Mouse (Mus musculus) kidney, adult 11 months (tissue): Measurements from ENCODE around the gene Nudcd3.
A peak's percentile ranks its signal among the peaks of the same experiment; 100 is the strongest.

Experiments used
- DNase-seq: peaks from one replicate; pipeline ENCODE4 v3.0.0; 2022

Nudcd3 gene

DNA sequence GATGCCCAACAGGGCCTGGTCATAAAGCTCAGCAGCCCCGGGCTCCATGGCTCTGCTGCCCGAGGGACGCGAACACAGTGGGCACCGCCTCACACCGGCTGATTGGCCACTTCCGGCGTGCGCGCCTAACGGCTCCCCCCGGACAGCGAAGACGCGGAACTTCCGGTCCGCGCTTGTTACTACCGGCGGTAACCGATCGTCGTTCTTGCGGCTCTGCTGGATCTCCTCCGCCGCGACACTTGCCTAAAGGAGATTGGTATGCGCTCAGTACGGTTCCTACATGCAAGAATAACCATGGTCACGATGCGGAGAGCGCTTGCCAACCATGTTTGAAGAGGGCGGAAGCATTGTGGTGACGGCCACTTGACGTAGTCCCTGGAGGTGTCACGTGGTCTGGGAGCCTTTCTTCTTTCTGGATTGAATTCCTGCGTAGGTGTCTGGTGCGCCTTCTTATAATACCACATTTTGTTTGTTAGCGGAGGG is at the start of gene Nudcd3:
Gene Nudcd3, minus strand, starts transcription at position 329 of the 483 bp plus-strand sequence.
- DNase-seq: peak; percentile 87

DNA sequence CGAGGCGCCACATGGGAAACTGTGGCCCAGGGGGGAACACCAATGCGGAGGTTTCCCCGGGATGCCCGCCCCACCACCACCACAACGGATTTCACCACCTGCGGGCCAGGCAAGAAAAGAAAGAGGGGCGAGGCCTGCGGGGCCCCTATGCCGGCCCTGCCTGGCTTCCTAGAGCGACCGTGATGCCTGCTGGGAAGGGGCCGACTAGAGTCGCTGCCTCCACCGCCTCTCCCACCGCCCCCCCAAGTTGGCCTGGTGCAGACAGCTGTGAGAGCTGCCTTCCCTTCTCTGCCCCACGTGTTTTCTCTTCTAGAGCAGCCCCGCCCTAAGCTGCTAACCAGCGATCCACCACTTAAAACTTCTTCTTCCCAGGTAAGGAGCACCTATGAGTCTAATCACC is 44.5 kb upstream of the Nudcd3 start:
- no peak for DNase-seq

DNA sequence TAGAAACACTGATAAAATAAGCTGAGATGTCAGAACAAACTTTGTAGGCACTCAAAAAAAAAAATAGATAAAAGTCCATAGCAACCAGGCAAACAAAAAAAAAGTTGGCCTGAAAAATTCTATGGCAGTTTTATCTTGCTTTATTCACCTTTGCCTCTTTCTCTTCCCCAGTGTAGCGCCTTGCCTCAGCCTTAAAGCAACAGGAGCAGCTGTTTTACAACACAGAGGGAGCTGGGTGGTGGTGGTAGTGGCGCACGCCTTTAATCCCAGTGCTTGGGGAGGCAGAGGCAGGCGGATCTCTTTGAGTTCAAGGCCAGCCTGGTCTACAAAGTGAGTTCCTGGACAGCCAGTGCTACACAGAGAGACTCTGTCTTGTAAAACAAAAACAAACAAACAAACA is 32.8 kb upstream of the Nudcd3 start:
- no peak for DNase-seq

DNA sequence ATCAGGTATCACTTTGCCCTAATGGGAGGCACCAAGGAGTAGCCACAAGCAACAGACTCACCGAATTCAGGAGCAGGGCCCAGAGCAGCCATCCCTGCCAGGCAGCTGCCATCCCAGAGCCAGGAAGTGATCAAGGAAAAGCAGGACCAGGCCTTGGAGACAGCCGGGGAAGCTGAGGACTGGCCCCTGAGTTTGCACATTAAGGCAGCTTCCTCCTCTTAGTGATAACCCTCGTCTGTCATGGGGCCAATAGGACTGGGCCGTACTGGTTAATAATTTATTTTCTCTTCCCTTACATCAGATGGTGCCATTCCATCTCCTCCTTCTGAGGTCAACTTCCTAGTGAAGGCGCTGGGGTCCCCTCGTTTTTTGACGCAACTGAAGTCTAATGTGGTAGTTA is 29.8 kb upstream of the Nudcd3 start, which contains the start of gene Npc1l1:
Gene Npc1l1, minus strand, starts transcription at position 132 of the 400 bp plus-strand sequence.
- DNase-seq: no peak

DNA sequence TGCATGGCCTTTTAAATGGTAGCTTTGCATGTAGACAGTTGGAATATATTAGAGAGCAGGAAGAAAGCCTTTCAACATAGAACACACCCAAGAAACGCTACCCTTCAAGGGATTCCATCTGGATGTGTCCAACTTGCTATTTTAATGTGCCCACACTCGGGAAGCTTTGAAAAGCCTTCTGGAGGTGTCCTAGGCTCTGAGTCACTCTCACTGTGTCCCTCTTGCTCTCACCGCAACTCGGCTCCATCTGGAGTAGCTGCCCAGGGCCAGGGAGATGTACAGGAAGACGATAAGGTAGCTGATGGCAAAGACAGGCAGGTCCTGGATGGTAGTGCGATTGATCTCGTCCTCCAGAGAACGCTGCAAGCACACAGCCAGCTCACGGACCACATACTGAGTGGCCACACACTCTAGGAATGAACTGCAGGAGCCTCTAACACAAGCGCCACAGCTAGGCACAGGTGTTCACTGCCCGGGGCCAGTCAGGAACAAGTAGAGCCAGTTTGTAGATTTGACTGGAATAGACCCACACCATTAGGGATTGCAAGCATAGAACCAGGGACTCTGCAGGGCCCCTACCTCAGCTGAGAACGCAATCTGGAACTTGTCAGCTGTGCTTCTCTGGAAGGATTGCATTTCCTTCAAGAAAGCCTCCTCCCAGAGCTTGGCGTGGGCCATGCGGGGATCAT is 24.5 kb upstream of the Nudcd3 start:
- peak; percentile 9 for DNase-seq

DNA sequence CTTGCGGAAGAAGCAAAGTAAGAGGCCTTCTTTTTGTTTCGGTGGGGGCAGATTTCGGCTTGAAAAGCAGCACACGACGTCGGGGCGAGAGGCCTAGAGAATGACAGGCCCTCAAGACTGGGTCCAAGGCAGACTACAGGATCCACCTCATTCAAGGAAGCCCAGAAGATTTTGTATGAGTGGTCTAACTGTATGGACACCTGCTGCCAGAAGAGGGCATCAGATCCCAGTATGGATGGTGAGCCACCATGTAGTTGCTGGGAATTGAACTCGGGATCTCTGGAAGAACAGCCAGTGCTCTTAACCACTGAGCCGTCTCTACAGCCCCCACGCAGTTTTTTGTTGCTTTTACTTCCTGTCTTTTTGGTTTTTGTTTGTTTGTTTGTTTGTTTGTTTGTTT is 22.0 kb upstream of the Nudcd3 start:
- no peak for DNase-seq

DNA sequence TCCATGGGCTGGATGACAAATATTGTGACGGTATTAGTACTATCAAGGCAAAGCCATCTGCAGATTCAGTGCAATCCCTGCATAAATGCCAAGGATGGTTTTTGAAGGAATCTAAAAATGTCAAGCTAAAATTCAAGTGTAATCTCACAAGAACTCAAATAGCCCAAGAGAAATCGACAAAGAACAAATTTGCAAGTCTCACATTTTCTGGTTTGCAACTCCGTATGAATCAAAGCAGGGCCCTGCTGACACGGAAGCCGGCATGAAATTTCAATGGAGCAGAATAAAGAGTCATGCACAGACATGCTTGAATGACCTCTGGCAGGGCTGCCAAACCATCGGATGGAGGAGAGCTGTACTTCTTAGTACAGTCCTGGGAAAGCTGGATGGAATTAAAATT is 19.8 kb upstream of the Nudcd3 start:
- DNase-seq: no peak

DNA sequence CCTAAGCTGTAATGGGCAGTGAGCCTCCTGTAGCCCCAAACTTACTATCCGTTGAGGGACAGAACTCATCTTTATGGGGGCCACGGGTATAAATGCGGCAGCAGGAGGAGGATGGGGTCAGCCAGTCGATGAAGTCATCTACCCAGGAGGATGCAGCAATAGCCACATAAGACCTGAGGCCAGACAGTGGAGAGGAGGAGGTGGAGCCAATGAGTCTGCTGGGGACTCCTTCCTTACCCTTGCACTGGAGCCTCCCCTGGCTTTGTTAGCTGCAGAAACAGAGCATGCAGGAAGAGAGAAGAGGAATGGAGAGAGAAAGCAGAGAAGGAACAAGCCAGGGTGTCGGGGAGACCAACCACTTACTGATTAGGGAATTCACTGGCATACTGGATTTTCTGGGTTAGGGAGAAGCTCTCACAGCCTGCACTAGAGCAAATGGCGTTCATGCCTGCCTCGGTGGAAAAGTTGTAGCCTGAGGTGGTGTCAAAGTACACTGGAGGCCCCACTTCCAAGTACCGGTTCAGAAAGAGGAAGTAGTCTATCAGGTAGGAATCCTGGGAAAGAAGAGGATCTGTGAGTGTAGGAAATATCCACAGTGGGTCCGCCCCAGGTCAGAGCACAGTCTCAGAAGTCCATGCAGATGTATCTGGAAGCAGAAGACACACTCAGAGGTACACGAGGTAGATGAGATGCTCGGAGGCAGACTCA is 18.1 kb upstream of the Nudcd3 start:
- no peak for DNase-seq

DNA sequence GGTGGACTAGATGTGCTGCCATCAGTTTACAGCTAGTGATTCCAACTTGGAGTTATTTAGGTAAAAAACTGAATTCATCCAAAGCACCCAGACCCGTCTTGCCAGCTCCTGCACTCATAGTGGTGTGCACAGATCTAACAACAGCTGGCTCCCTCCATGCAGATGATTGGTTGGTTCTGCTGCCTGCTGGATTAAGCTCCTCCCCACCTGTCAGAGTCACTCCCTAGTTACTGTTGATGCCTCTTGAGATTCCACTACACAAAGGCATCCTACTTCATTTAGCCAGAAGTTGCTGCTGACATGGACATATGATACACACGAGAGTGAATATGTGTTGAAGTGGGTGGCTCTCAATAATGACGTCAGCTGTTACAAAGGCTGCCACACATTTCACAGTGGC is 16.6 kb upstream of the Nudcd3 start:
- DNase-seq: no peak

DNA sequence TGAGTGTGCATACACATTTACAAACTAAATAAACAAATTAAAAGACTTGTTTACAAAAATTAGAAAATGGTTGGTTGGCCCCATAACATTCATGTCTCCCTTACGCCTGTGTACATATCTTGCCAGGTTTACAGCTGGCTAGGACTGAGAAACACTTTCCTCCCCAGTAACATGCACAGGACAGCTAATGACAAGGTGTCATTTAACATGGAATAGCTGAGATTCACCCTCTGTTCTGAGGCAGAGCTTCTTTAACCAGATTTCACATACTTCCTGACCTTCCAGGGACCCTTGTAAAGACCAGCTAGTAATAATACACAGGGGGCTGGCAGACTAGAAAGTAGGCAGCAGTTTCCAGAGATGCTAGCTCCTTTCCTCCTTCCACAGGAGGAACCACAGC is 7.9 kb upstream of the Nudcd3 start:
- DNase-seq: no peak

DNA sequence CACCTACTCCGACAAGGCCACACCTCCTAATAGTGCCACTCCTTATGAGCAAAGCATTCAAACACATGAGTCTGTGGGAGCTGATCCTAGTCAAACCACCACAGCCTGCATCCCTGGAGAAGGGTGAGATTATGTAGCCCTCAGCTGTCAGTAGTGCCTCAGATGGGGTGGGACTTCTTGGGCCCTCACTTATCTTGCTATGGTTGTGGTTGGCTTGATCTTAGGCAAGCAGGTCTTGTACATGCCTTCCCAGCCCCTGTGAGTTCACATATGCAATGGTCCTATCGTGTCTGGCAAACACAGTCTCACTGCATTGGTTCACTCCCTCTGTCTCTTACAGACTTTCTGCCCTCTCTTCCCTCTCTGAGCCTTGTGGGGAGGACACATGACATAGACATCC is 6.9 kb upstream of the Nudcd3 start:
- no peak for DNase-seq

DNA sequence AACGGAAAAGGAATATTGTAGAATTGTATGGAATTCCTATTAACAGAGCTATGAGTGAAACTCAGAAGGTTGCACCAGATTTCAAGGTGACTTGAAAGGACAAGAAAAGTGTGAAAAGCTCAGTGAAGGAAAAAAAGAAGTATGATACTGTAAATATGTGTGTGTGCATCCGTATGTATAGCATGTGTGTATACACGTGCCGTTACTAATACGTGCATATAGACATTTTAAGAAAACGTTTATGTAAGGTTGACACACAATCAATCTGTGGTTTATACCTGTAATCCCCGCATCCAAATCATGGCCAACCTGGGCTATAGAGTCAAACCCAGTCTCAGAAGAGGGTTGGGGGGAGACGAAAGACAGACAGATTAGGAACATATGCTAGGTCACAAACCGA is 355 bp upstream of the Nudcd3 start:
- no peak for DNase-seq

DNA sequence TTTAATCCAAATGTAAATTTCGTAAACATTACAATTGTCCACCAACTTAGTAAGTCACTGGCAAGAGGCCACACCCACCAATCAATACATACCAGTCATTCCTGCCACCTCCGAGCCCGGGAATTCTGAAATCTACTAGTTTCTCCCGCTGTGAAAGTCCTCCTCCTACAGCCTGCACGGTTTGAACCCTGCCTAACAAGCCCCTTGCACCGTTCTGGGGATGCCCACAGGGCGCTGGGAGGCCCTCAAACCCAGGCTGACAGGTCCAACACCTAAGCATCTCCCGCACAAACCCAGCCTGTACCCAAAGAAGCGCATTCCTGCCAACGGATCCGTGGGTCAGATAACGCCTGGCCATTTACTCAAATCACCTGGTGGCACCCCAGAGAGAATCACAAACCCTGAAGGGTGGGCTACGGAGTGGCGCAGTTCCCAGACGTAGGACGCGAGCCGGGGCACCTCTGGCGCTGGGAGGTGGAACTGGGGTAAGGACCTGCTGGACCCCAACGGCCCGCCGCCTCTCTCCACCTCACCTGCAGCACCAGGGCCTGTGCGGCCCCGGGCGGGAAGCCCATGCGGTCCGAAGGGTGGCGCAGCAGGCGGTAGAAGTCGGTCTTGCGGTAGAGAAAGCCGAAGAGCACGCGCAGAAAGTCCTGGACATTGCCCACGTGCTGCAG is 667 bp downstream of the Nudcd3 start, which contains the start of gene A730071L15Rik:
Gene A730071L15Rik, plus strand, starts transcription at position 620 of the 677 bp plus-strand sequence.
- DNase-seq: no peak

DNA sequence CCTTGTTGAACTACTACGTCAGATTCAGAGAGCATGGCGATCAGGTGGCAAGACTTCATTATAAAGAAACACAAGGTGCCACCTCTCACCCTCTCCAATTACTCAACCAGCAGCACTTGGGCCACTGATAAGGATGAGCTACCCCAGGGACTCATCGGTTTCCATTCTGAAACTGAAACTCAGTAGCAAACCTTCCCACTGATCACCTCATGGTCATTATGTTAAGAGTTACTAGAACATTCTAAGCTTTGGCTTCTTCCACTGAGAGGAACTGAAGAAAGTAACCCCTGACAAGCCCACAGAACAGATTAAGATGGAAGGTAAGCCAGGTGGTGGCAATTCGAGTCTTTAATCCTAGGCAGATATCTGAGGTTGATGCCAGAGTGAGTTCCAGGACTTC is 1.8 kb downstream of the Nudcd3 start:
- no peak for DNase-seq

DNA sequence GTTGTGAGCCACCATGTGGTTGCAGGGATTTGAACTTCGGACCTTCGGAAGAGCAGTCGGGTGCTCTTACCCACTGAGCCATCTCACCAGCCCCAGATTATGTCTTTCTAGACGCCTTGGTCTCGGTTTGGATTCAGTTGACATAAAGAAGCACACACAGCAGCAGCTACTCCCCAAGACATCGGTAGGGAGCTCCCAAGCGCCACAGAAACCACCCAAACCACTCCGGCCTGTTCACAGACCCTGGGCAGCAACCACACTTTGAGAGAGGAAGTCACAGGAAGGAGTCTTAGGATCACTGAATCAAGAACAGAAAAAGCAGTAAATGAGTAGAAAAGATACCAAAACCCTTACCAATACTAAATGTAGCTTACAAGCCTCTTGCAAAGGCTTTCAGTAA is 3.4 kb downstream of the Nudcd3 start:
- DNase-seq: no peak

DNA sequence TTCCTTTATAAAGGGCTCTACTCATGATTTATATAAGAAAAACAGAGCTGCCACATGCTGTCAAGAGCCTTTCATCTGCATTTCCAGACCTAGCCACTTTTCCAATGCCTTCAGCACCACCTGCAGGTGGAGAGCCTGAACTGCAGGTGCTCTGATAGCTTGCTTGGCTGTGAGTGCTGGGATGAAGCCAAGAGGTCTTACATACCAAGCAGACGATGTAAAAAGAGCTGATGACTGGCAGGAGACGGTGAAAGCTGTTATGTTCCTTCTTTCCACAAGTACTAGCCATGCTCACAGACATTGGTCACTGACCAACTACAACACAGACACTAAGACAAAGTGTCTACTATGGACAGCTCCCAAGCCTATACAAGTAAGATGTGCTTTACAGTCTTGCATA is 12.3 kb downstream of the Nudcd3 start:
- DNase-seq: peak; percentile 85

DNA sequence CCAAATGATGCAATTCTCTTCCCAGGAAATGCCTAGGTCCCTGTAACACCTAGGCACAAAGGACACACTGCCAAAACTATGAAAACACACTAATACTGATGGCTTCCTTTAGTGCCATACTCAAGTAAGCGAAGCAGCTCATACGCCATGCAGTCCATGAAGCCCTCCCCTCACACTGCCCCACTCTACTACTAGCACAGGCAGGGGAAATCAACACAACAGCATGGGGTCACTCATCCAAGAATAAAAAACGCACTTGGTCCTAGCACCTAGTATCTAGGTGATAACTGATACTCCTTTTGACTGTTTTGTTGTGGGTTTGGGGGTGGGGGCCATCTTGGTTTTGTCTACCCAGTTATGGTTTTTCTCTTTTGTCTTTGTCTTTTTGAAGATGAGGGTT is 12.8 kb downstream of the Nudcd3 start:
- no peak for DNase-seq

DNA sequence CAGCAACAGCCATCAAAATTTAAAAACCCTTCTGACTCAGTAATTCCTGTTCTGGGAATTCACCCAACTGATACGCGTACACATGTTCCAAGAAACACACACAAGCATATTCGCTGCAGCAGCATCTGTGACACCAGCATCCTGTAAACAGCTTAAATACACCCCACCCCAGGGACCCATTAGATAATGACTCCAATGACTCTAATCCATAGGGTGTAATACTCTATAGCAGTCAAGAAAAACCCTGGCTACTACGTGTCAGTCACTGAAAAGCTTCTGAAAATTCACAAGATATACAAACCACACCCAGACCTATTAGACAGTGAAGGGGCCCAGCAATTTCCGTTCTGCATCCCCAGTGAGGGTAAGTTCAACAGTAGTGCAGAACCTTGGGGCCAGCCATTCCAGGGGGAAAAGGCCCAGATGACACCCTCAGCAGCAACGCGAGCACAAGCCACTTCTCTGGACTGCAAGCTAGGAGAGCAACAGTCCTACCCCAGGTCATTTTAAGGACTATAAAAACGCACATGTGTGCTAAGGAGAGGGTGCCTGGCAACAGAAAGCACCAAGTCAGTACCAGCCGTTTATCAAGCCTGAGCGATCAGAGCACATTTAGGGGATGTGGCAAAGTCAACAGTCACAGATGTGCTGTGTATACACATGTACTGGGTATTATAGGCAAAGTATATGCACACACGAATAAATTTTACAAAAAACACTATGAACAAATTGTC is 15.8 kb downstream of the Nudcd3 start:
- DNase-seq: no peak

DNA sequence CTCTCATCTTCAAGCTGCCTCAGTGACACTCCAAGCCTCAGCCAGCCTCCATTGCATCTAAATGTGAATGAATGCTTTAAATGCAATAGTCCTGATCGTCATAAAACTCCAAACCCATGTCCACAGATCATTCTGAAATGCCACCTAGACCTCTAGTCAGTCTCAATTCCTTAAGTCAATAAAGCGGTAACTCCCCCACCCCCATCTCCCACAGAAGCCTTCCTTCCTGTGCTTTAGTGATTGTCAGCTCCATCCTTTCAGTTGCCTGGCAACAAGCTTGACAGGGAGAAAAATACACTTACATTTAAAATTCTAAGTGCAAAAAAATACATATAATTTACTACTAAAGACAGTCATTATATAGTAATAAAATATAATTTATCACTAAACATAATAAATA is 17.0 kb downstream of the Nudcd3 start:
- no peak for DNase-seq

DNA sequence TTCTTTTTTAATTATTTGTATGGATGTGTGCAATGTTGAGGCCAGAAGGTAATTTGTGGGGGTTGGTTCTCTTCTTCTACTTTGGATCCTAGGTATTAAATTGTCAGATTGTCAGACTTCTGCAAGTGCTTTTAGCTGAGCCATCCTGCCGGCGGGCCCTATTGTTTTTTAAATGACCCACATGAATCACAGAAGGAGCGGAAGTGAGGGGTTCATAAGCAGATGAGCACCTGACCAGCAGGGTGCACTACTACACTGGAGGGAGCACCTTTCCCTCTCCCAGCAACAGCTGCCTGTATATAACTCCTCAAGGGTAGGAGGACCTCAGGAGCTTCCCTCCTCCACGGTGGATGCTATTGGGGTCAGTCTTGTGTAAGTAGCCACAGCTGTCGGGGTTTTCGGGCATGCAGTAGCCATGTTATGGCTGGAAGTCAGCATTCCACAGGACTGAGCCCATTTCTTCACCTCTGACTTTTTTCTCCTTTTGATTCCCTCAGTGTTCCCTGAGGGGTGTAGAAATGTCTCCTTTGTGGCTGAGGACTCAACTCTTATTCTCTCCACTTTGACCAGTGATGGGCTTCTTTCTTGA is 19.3 kb downstream of the Nudcd3 start:
- no peak for DNase-seq

DNA sequence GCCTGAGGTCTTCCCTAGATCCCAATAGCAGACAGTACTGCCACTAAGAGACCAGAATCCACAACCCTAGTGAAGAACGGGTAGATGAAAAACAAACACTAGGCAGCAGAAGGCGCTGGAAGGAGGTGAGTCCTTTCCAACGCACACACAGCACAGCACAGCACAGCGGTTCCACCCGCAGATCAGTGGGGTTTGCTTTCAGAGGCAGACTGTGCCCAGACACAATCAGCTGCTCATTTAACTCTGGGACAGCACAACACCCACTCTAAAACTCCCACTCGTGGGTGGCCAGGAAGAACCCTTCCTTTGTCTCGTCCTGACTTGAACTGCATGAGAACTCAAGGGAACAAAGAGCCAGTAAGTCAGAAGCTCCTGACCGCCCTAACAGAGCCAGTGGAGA is 21.0 kb downstream of the Nudcd3 start:
- no peak for DNase-seq

DNA sequence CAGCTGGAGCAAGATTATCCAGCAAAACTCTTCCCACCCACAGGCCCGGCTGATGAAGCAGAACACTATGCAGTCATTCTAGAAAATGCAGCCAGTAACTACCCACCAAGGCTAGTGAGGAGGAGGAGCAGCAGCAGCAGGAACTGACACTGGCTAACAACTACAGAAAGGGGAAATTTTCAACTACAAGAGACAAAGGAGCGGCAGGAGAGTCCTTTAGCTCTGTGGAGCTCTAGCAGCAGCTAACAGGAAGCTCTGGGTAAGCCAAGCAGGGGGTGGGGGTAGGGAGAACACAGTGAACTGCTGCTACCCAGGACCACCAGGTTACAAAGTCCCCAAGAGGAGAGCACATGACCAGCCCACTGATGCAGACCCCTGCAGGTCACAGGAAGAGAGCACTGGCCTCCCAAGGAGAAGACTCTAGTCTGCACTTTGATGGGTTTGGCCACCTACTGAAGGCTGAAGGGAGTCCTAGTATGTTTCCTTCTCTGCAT is 21.5 kb downstream of the Nudcd3 start:
- DNase-seq: no peak
